Mouse (Mus musculus) forebrain, embryonic 14.5 days (tissue): ENCODE data around the gene Rinl. TPM values are rescaled to one million over a fixed set of nuclear protein-coding genes. Genes with fewer than 3 reads are reported as not detected.

Experiments
- ATAC-seq: fragments of 200-750 bp; cut with Nextera tagmentation; 2 replicates; pipeline ENCODE4 v1.8.0; 2017; ENCODE audit warnings: mild to moderate bottlenecking, moderate library complexity
- DNase-seq: peaks from one replicate; pipeline ENCODE4 v3.0.0-alpha.2; 2015; ENCODE audit warnings: low spot score
- H3K27ac ChIP-seq: fragments of 300-500 bp; sonication (generic); 2 replicates; pipeline ENCODE4 v1.5.1; 2014; ENCODE audit warnings: low read depth, mild to moderate bottlenecking, control low read depth, low read length, moderate library complexity
- H3K27me3 ChIP-seq: fragments of 300-500 bp; sonication (generic); replicated peaks from 2 replicates; pipeline ENCODE4 v1.6.1; 2014; ENCODE audit warnings: low read length, control low read depth, mixed read lengths; ENCODE audit not compliant: control insufficient read depth, insufficient read depth
- H3K36me3 ChIP-seq: fragments of 300-500 bp; sonication (generic); 2 replicates; pipeline ENCODE4 v1.6.1; 2014; ENCODE audit warnings: low read length, control low read depth; ENCODE audit not compliant: control insufficient read depth, insufficient read depth
- H3K4me1 ChIP-seq: fragments of 300-500 bp; sonication (generic); 2 replicates; pipeline ENCODE4 v1.6.1; 2014; ENCODE audit warnings: antibody characterized with exemption, low read length, control low read depth; ENCODE audit not compliant: control insufficient read depth, insufficient read depth
- H3K4me2 ChIP-seq: fragments of 300-500 bp; sonication (generic); 2 replicates; pipeline ENCODE4 v1.6.1; 2014; ENCODE audit warnings: mild to moderate bottlenecking, control low read depth, low read length
- H3K4me3 ChIP-seq: fragments of 300-500 bp; sonication (generic); 2 replicates; pipeline ENCODE4 v1.5.1; 2014; ENCODE audit warnings: low read depth, low read length, control low read depth
- H3K9ac ChIP-seq: fragments of 300-500 bp; sonication (generic); 2 replicates; pipeline ENCODE4 v1.6.1; 2014; ENCODE audit warnings: mild to moderate bottlenecking, low read length, control low read depth, moderate library complexity
- H3K9me3 ChIP-seq: fragments of 300-500 bp; sonication (generic); replicated peaks from 2 replicates; pipeline ENCODE4 v1.6.1; 2016; ENCODE audit warnings: low read length, control low read depth, mixed read lengths; ENCODE audit not compliant: control insufficient read depth
- WGBS: fragments of 180-500 bp; shearing (Covaris S2); extraction: QIAGEN DNeasy Blood & Tissue Kit; methylation state at CpG from one replicate; pipeline ENCODE4 v1.1.7; 2014; 5-methylcytosine and 5-hydroxymethylcytosine counted together
- polyA plus RNA-seq: library from polyadenylated mRNA; unstranded; fragments of >200 nt; fragmentation: Nextera tagmentation; extraction: Ambion mirVana; gene quantifications from 2 replicates; pipeline ENCODE4 v1.2.1, GENCODE M21; 2014

The Rinl gene
- polyA plus RNA-seq, 1 experiment from 2014 or later: 1.3 TPM

DNA sequence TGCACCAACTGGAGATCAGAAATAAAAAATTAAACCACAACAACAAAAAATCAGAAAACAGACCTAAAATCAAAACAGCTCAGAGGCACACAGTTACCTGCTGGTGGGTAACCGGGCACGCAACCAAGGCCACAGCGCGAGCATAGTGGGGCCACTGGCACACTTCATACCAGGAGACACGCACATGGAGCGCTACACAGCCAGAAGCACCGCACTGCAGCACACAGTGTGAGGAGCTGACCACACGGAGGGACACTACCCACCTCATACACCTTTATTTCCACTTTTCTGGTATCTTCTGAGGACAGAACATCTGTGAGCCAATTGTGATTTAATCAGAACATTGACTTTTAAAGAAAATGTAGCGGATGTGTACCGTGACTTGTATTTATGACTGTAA is 28.2 kb downstream of the Rinl start:
- no peak overlapping the region for H3K4me3 ChIP-seq
- H3K9me3 ChIP-seq: no peaks in the 10 kb centered on the region
- ATAC-seq (no peak), DNase-seq (no peak)
- peaks cover 97% of the 10 kb centered on the region for H3K36me3 ChIP-seq
- H3K9ac ChIP-seq: no peak overlapping the region
- WGBS: 92% methylated on average over 10 of the region's 10 CpGs
- H3K27me3 ChIP-seq: no peaks in the 10 kb centered on the region
- H3K4me2 ChIP-seq: no peak overlapping the region
- H3K27ac ChIP-seq: no peak overlapping the region
- H3K4me1 ChIP-seq: peaks cover 12% of the 10 kb centered on the region

DNA sequence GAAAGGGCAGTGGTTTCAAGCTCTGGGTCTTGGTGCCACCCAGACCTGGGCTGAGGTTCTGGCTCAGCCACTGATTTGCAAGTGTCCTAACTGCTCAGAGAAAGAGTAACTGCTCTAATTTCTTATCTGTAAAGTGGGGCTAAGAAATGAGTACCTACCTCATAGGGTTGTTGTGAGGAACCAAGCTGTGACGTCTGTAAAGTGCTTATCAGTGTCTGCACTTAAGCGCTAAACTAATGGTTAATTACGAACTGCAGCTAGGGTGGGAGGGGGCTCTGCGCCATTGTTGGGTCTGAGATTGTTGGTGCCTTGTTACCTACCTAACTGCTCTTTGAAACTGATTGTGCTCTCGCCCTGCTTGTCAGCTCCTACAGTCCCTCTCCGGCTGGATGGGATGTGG is 28.8 kb downstream of the Rinl start:
- Histone ChIP-seq H3K4me1 (peaks cover 6% of the 10 kb centered on the region), H3K9me3 (no peaks in the 10 kb centered on the region), H3K27me3 (no peaks in the 10 kb centered on the region), H3K36me3 (peaks cover 99% of the 10 kb centered on the region), H3K9ac (no peak overlapping the region), H3K4me2 (no peak overlapping the region), H3K4me3 (no peak overlapping the region), H3K27ac (no peak overlapping the region)
- WGBS: 55% methylated on average over 6 of the region's 6 CpGs
- ATAC-seq (no peak), DNase-seq (no peak)

DNA sequence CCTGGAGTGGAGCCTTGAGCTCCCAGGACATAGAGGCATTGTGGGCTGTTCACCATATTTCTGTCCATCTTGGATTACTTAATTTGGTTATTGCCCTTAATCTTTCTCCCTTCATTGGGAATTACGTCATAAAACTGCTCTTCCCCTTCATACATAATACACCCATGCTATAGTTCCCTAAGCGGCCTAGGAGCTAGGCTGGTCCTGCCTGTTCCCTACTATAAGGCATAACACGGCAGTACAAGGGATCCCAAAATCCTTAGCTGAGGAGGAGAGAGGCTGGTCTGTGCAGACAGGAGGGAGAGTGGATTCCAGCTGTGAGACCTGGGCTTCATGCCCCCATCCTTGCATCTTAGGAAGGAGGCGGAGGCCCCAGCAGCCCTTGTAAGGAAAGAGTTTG is 29.2 kb downstream of the Rinl start:
- WGBS: 82% methylated on average over 4 of the region's 4 CpGs
- DNase-seq: no peak
- no peak for ATAC-seq
- peaks cover 99% of the 10 kb centered on the region for H3K36me3 ChIP-seq
- no peaks in the 10 kb centered on the region for H3K9me3 ChIP-seq
- H3K27me3 ChIP-seq: no peaks in the 10 kb centered on the region
- peaks cover 5% of the 10 kb centered on the region; the same call in 1 of the 2 replicates for H3K4me1 ChIP-seq
- no peak overlapping the region for H3K4me2 ChIP-seq
- no peak overlapping the region for H3K4me3 ChIP-seq
- no peak overlapping the region for H3K27ac ChIP-seq
- no peak overlapping the region for H3K9ac ChIP-seq

GRCm38 (mm10) chr7:28818436-28818835 is 29.7 kb downstream of the Rinl start:
- DNase-seq (no peak), ATAC-seq (no peak)
- H3K4me1 ChIP-seq: peaks cover under 1% of the 10 kb centered on the region; the same call in 1 of the 2 replicates
- WGBS: 88% methylated on average over 18 of the region's 18 CpGs
- H3K9ac ChIP-seq: no peak overlapping the region
- no peak overlapping the region for H3K4me3 ChIP-seq
- no peaks in the 10 kb centered on the region for H3K27me3 ChIP-seq
- no peak overlapping the region for H3K27ac ChIP-seq
- H3K36me3 ChIP-seq: peaks cover 99% of the 10 kb centered on the region
- H3K9me3 ChIP-seq: no peaks in the 10 kb centered on the region
- no peak overlapping the region for H3K4me2 ChIP-seq

DNA sequence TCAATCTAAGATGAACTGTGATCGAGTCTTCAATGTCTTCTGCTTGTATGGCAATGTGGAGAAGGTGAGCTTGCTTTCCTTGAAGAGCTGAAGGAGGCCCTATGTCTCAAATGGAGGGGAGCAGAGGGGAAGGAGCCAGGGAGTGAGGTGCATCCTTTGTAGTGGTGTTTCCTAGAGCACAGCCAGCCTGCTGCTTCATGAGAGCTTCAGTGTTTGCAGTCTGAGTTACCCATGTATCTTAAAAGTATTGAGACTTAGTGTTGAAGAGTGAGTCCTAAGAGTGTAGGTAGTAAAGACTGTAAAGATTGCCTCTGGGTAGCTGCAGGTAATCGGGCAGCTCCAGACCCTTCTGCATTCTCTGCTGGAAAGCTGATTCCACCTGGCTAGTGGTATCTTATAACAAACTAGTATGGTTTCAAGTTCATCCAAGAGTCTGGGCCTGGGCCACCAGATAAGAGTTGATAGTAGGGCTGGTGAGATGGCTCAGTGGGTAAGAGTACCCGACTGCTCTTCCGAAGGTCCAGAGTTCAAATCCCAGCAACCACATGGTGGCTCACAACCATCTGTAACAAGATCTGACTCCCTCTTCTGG is 30.2 kb downstream of the Rinl start:
- H3K27me3 ChIP-seq: no peaks in the 10 kb centered on the region
- no peak overlapping the region for H3K9ac ChIP-seq
- 89% methylated on average over 4 of the region's 4 CpGs for WGBS
- DNase-seq: no peak
- H3K4me2 ChIP-seq: no peak overlapping the region
- no peak overlapping the region for H3K27ac ChIP-seq
- peaks cover 95% of the 10 kb centered on the region for H3K36me3 ChIP-seq
- no peak overlapping the region for H3K4me3 ChIP-seq
- H3K4me1 ChIP-seq: no peaks in the 10 kb centered on the region
- no peak for ATAC-seq
- no peaks in the 10 kb centered on the region for H3K9me3 ChIP-seq

- Histone ChIP-seq H3K9me3 (no peaks in the 10 kb centered on the region), H3K27me3 (no peaks in the 10 kb centered on the region), H3K27ac (no peak overlapping the region), H3K36me3 (peaks cover 89% of the 10 kb centered on the region), H3K4me3 (no peak overlapping the region), H3K4me1 (peaks cover 1% of the 10 kb centered on the region), H3K9ac (no peak overlapping the region), H3K4me2 (no peak overlapping the region)
- WGBS: 83% methylated on average over 4 of the region's 4 CpGs
- ATAC-seq (no peak), DNase-seq (no peak)
Observed at GRCm38 (mm10) chr7:28819571-28819970, 30.8 kb downstream of the Rinl start.

- Histone ChIP-seq H3K4me1 (peaks cover 6% of the 10 kb centered on the region), H3K4me3 (no peak overlapping the region), H3K9ac (no peak overlapping the region), H3K36me3 (peaks cover 78% of the 10 kb centered on the region), H3K9me3 (no peaks in the 10 kb centered on the region), H3K4me2 (no peak overlapping the region), H3K27ac (peak overlapping the region; percentile 58), H3K27me3 (no peaks in the 10 kb centered on the region)
- ATAC-seq: no peak
- WGBS: 46% methylated on average over 12 of the region's 12 CpGs
- DNase-seq: no peak
Observed at GRCm38 (mm10) chr7:28820358-28821260, 31.8 kb downstream of the Rinl start.

- Histone ChIP-seq H3K4me2 (no peak overlapping the region), H3K27ac (peak overlapping the region; percentile 9; the same call in 1 of the 2 replicates), H3K9ac (no peak overlapping the region), H3K9me3 (no peaks in the 10 kb centered on the region), H3K4me1 (peaks cover 9% of the 10 kb centered on the region), H3K27me3 (no peaks in the 10 kb centered on the region), H3K4me3 (no peak overlapping the region), H3K36me3 (peaks cover 71% of the 10 kb centered on the region)
- ATAC-seq (no peak), DNase-seq (no peak)
- 79% methylated on average over 10 of the region's 10 CpGs for WGBS
Observed at GRCm38 (mm10) chr7:28821261-28821831, 32.6 kb downstream of the Rinl start.

GRCm38 (mm10) chr7:28822556-28822955 is 33.8 kb downstream of the Rinl start:
- Histone ChIP-seq H3K4me1 (peaks cover 9% of the 10 kb centered on the region), H3K27ac (no peak overlapping the region), H3K4me2 (no peak overlapping the region), H3K9ac (no peak overlapping the region), H3K36me3 (peaks cover 59% of the 10 kb centered on the region), H3K9me3 (no peaks in the 10 kb centered on the region), H3K4me3 (no peak overlapping the region), H3K27me3 (no peaks in the 10 kb centered on the region)
- no peak for DNase-seq
- 63% methylated on average over 1 of the region's 1 CpGs for WGBS
- no peak for ATAC-seq
